Mouse (Mus musculus) forebrain, postnatal 0 days (tissue): Measurements from ENCODE around the gene Cldn16. TPM values are rescaled to one million over a fixed set of nuclear protein-coding genes. Genes with fewer than 3 reads are reported as not detected.
A peak's percentile ranks its signal among the peaks of the same experiment; 100 is the strongest.

ENCODE experiments used
- ATAC-seq: fragments of 200-750 bp; cut with Nextera tagmentation; 2 replicates; pipeline ENCODE4 v1.8.0; 2017; ENCODE audit warnings: mild to moderate bottlenecking, moderate library complexity
- DNase-seq: peaks from one replicate; pipeline ENCODE4 v3.0.0-alpha.2; 2015
- H3K27ac ChIP-seq: fragments of 300-500 bp; sonication (generic); 2 replicates; pipeline ENCODE4 v1.5.1; 2014; ENCODE audit warnings: low read depth, mild to moderate bottlenecking, antibody characterized with exemption, low read length, moderate library complexity, mixed read lengths
- H3K27me3 ChIP-seq: fragments of 300-500 bp; sonication (generic); 2 replicates; pipeline ENCODE4 v1.6.1; 2014; ENCODE audit warnings: mild to moderate bottlenecking, low read length, mixed read lengths; ENCODE audit not compliant: insufficient read depth
- H3K36me3 ChIP-seq: fragments of 300-500 bp; sonication (generic); 2 replicates; pipeline ENCODE4 v1.6.1; 2014; ENCODE audit warnings: mild to moderate bottlenecking, moderate library complexity; ENCODE audit not compliant: insufficient read depth
- H3K4me1 ChIP-seq: fragments of 300-500 bp; sonication (generic); 2 replicates; pipeline ENCODE4 v1.6.1; 2014; ENCODE audit warnings: antibody characterized with exemption; ENCODE audit not compliant: insufficient read depth
- H3K4me2 ChIP-seq: fragments of 300-500 bp; sonication (generic); 2 replicates; pipeline ENCODE4 v1.6.1; 2014; ENCODE audit warnings: low read depth, mild to moderate bottlenecking, moderate library complexity
- H3K4me3 ChIP-seq: fragments of 300-500 bp; sonication (generic); 2 replicates; pipeline ENCODE4 v1.5.1; 2014; ENCODE audit warnings: low read depth, low read length, mixed read lengths
- H3K9ac ChIP-seq: fragments of 300-500 bp; sonication (generic); 2 replicates; pipeline ENCODE4 v1.6.1; 2014; ENCODE audit warnings: mild to moderate bottlenecking
- H3K9me3 ChIP-seq: fragments of 300-500 bp; sonication (generic); 2 replicates; pipeline ENCODE4 v1.6.1; 2016; ENCODE audit warnings: low read length
- CTCF ChIP-seq: sonication (generic); IDR thresholded peaks from 2 replicates; pipeline ENCODE4 v1.5.1; 2016; ENCODE audit warnings: antibody characterized with exemption, control low read depth, low read depth
- WGBS: fragments of 180-500 bp; shearing (Covaris S2); extraction: QIAGEN DNeasy Blood & Tissue Kit; methylation state at CpG from one replicate; pipeline ENCODE4 v1.1.7; 2014; 5-methylcytosine and 5-hydroxymethylcytosine counted together
- polyA plus RNA-seq: library from polyadenylated mRNA; unstranded; fragments of >200 nt; fragmentation: Nextera tagmentation; extraction: Ambion mirVana; gene quantifications from 2 replicates; pipeline ENCODE4 v1.2.1, GENCODE M21; 2015
- total RNA-seq: library from RNA; depleted of rRNA; stranded (reverse); fragments of >200 nt; gene quantifications from 2 replicates; pipeline ENCODE4 v1.2.3, GENCODE M21; 2014; rRNA removed

Gene Cldn16
- total RNA-seq (not detected in 2 replicates), polyA plus RNA-seq (0.35 TPM in 1 of 2 replicates, not detected in the other)

DNA sequence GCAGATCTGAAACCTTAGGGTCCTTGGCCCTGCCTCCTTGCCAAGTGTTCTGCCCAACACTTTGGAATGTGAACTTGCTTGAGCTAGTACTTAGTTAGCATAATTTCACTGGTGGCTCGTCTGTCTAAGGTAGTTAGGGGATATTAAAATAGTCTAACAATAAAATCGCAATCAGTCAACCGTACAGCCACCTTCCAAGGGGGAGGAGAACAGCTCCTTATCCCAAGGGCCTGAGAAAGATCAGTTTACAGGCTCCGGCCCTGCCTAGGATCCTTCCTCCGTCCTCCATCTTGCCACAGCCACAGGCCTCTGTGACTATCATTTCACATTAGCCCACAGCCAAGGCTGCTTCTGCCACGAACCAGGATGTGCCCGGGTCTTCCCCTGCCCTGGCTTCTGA, at the start of gene Cldn16:
TSS of gene Cldn16 (plus strand) at position 301 of the 400 bp plus-strand sequence.
- Histone ChIP-seq H3K4me2 (no peak within 1 kb of the TSS), H3K4me1 (no peaks in the 10 kb centered on the region), H3K27ac (no peak within 1 kb of the TSS), H3K4me3 (no peak within 1 kb of the TSS), H3K9ac (no peak within 1 kb of the TSS), H3K9me3 (no peaks in the 10 kb centered on the region), H3K36me3 (no peaks in the 10 kb centered on the region), H3K27me3 (no peaks in the 10 kb centered on the region)
- ATAC-seq (no peak), DNase-seq (no peak)
- TF ChIP-seq CTCF, result no peak
- WGBS, result 79% methylated on average over 7 of the region's 7 CpGs

GRCm38 (mm10) chr16:26418616-26419015, 44.3 kb upstream of the Cldn16 start:
- Histone ChIP-seq H3K9me3 (no peaks in the 10 kb centered on the region), H3K9ac (no peak overlapping the region), H3K4me2 (no peak overlapping the region), H3K36me3 (no peaks in the 10 kb centered on the region), H3K4me1 (no peaks in the 10 kb centered on the region), H3K27me3 (no peaks in the 10 kb centered on the region), H3K4me3 (no peak overlapping the region), H3K27ac (no peak overlapping the region)
- DNase-seq, result peak; percentile 27
- 69% methylated on average over 3 of the region's 3 CpGs for WGBS
- TF ChIP-seq CTCF, result no peak
- ATAC-seq, result no peak

- DNase-seq (no peak), ATAC-seq (no peak)
- H3K4me2 ChIP-seq, result no peak overlapping the region
- H3K36me3 ChIP-seq, result no peaks in the 10 kb centered on the region
- no peaks in the 10 kb centered on the region for H3K4me1 ChIP-seq
- no peaks in the 10 kb centered on the region for H3K9me3 ChIP-seq
- no peak overlapping the region for H3K9ac ChIP-seq
- H3K4me3 ChIP-seq, result no peak overlapping the region
- 91% methylated on average over 4 of the region's 4 CpGs for WGBS
- H3K27me3 ChIP-seq, result no peaks in the 10 kb centered on the region
- H3K27ac ChIP-seq, result no peak overlapping the region
- TF ChIP-seq CTCF, result no peak
Measured at GRCm38 (mm10) chr16:26422078-26422477, 40.9 kb upstream of the Cldn16 start.

- no peak for ATAC-seq
- WGBS, result 79% methylated on average over 3 of the region's 3 CpGs
Measured at GRCm38 (mm10) chr16:26430246-26430645, 32.7 kb upstream of the Cldn16 start.

DNA sequence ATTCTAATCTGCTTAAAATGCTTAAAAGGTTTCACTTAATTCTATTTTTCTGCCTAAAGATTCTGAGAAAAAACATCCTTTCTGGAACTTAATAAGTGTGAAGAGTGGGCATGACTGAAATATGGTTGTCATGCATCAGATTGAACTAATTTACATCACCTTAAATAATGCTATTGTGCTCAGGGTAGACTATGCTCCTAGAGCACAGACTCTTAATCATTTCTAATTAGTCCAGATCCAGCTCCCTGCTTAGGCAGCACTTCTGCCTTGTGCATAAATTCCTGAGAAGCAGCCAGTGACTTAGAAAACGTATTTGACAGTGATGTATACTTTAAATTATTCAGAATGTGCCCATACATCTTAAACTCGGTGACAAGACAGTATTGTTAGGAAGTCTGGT, 29.4 kb upstream of the Cldn16 start:
- no peak overlapping the region for H3K4me3 ChIP-seq
- DNase-seq, result no peak
- no peak for ATAC-seq
- H3K36me3 ChIP-seq, result no peaks in the 10 kb centered on the region
- no peak overlapping the region for H3K4me2 ChIP-seq
- no peak overlapping the region for H3K27ac ChIP-seq
- H3K9me3 ChIP-seq, result no peaks in the 10 kb centered on the region
- no peak for TF ChIP-seq CTCF
- WGBS, result 22% methylated on average over 2 of the region's 2 CpGs
- H3K9ac ChIP-seq, result no peak overlapping the region
- H3K4me1 ChIP-seq, result no peaks in the 10 kb centered on the region
- H3K27me3 ChIP-seq, result no peaks in the 10 kb centered on the region

More at GRCm38 (mm10) chr16:26430246-26430645, 32.7 kb upstream of the Cldn16 start:
- Histone ChIP-seq H3K4me1 (no peaks in the 10 kb centered on the region), H3K27ac (no peak overlapping the region), H3K4me2 (no peak overlapping the region), H3K9ac (no peak overlapping the region), H3K27me3 (no peaks in the 10 kb centered on the region), H3K36me3 (no peaks in the 10 kb centered on the region), H3K4me3 (no peak overlapping the region), H3K9me3 (no peaks in the 10 kb centered on the region)
- no peak for TF ChIP-seq CTCF
- DNase-seq, result no peak

- 81% methylated on average over 3 of the region's 3 CpGs for WGBS
- no peak overlapping the region for H3K4me2 ChIP-seq
Measured at GRCm38 (mm10) chr16:26440031-26440430, 22.9 kb upstream of the Cldn16 start.

GRCm38 (mm10) chr16:26441156-26441555, 21.8 kb upstream of the Cldn16 start:
- Histone ChIP-seq H3K9ac (no peak overlapping the region), H3K27ac (no peak overlapping the region), H3K27me3 (no peaks in the 10 kb centered on the region), H3K4me3 (no peak overlapping the region), H3K4me1 (no peaks in the 10 kb centered on the region), H3K4me2 (no peak overlapping the region), H3K36me3 (no peaks in the 10 kb centered on the region), H3K9me3 (no peaks in the 10 kb centered on the region)
- 73% methylated on average over 3 of the region's 3 CpGs for WGBS
- DNase-seq, result no peak
- TF ChIP-seq CTCF, result no peak
- ATAC-seq, result no peak

More at GRCm38 (mm10) chr16:26440031-26440430, 22.9 kb upstream of the Cldn16 start:
- ATAC-seq, result no peak
- no peak overlapping the region for H3K4me3 ChIP-seq
- no peak for TF ChIP-seq CTCF
- H3K4me1 ChIP-seq, result no peaks in the 10 kb centered on the region
- no peak for DNase-seq
- no peaks in the 10 kb centered on the region for H3K9me3 ChIP-seq
- no peak overlapping the region for H3K27ac ChIP-seq
- H3K27me3 ChIP-seq, result no peaks in the 10 kb centered on the region
- H3K9ac ChIP-seq, result no peak overlapping the region
- no peaks in the 10 kb centered on the region for H3K36me3 ChIP-seq

GRCm38 (mm10) chr16:26444843-26445242, 18.1 kb upstream of the Cldn16 start:
- H3K27me3 ChIP-seq, result no peaks in the 10 kb centered on the region
- no peak overlapping the region for H3K4me2 ChIP-seq
- DNase-seq (no peak), ATAC-seq (no peak)
- H3K9ac ChIP-seq, result no peak overlapping the region
- H3K4me1 ChIP-seq, result no peaks in the 10 kb centered on the region
- H3K9me3 ChIP-seq, result no peaks in the 10 kb centered on the region
- H3K27ac ChIP-seq, result no peak overlapping the region
- TF ChIP-seq CTCF, result no peak
- no peak overlapping the region for H3K4me3 ChIP-seq
- H3K36me3 ChIP-seq, result no peaks in the 10 kb centered on the region
